Mouse (Mus musculus) CH12.LX (cell line): ENCODE measurements at regions not wholly inside any gene's neighbourhood (a gene's known extent, or its start where the extent isn't known, plus 50 kb on each side); places are given as distances from the start of the nearest gene placed in this dataset.

Experiments used
- CTCF ChIP-seq, 2 experiments: IDR thresholded peaks in 1 of 2; conservative IDR thresholded peaks in 1 of 2; 2 replicates each; pipeline ENCODE4 v1.5.1; 2011 to 2012; ENCODE audit warnings: low read depth in 2 of 2, low read length in 2 of 2, improper control_type of control experiment in 1 of 2, inconsistent platforms in 1 of 2, mild to moderate bottlenecking in 1 of 2, moderate library complexity in 1 of 2
- ELF1 ChIP-seq: IDR thresholded peaks from 2 replicates; pipeline ENCODE4 v1.6.1; 2014; ENCODE audit warnings: low read depth, mild to moderate bottlenecking, inconsistent platforms, low read length, improper control_type of control experiment
- ETS1 ChIP-seq: conservative IDR thresholded peaks from 2 replicates; pipeline ENCODE4 v1.6.1; 2012; ENCODE audit warnings: low read depth, mild to moderate bottlenecking, inconsistent platforms, low read length, improper control_type of control experiment, moderate library complexity
- MXI1 ChIP-seq: IDR thresholded peaks from 2 replicates; pipeline ENCODE4 v1.6.1; 2011; ENCODE audit warnings: mild to moderate bottlenecking, low read depth, low read length, improper control_type of control experiment
- RCOR1 ChIP-seq: conservative IDR thresholded peaks from 2 replicates; pipeline ENCODE4 v1.6.1; 2012; ENCODE audit warnings: low read depth, mild to moderate bottlenecking, inconsistent platforms, low read length, improper control_type of control experiment
- TCF12 ChIP-seq: IDR thresholded peaks from 2 replicates; pipeline ENCODE4 v1.6.1; 2014; ENCODE audit warnings: low read depth, mild to moderate bottlenecking, inconsistent platforms, low read length, improper control_type of control experiment

GRCm38 (mm10) chr1:103420994-103421637 lies 1347.2 kb upstream of the Cdh20 start:
- TF ChIP-seq CTCF (conservative IDR thresholded peaks at IDR 0.05 in 1 of 2, IDR thresholded peaks at IDR 0.05 in 1 of 2; ENCODE audit: low read depth in 2 of 2, low read length in 2 of 2) (no peak), MXI1 (no peak), TCF12 (no peak), ELF1 (no peak), RCOR1 (no peak), ETS1 (no peak)
